Mouse (Mus musculus): ENCODE results near the gene Gm10563.
"Not testable (repeated sequence)": the region's sequence is repeated elsewhere in the genome, so short reads cannot be mapped to it uniquely, and the experiment has no call there.

The Gm10563 gene

DNA sequence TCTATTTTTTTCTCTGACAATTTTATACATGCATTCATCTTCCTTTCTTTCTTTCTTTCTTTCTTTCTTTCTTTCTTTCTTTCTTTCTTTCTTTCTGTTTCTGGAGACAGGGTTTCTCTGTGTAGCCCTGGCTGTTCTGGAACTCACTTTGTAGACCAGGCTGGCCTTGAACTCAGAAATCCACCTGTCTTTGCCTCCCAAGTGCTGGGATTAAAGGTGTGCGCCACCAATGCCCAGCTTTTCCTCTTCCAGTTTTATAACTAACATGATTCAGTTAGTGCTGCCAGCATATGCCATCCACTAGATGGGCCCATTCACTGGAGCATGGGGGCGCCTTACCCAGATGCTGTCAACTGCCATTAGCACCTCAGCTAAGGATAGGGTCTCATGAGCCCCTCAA is at the start of gene Gm10563:
Gene Gm10563 (minus strand): TSS at position 101 of the 400 bp plus-strand sequence.
- DNase-seq (ENCODE audit: extremely low read depth, low read depth), result not testable (repeated sequence)

DNA sequence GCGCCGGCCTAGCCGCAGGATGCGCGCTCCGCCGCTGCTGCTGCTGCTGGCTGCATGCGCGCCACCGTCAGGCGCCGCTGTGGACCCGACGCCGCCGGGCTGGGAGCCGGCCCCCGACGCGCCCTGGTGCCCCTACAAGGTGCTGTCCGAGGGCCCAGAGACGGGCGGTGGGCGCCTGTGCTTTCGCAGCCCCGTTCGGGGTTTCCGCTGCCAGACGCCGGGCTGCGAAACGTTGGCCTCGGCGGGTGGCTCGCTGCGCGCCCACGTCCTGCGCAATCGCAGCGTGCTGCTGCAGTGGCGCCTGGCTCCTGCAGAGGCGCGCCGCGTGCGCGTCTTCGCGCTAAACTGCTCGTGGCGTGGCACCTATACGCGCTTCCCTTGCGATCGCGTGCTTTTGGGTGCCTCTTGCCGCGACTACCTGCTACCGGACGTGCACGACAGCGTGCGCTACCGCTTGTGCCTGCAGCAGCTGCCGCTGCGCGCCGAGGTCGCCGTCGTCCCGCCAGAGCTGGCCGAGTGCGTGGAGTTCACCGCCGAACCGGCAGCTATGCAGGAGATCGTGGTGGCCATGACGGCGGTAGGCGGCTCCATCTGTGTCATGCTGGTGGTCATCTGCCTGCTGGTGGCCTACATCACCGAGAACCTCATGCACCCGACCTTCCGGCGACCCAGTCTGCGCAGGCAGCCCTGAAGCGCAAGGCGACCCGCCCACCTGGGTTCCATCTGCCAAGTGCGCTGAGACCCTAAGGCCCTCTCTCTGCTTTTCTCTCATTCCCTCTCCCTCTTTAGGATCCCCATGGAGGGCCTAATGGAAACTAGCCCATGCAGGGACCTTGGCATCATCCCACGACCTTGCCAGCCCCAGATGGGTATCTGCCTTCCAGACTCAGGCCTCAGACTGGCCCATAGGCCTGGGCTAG is 49.5 kb upstream of the Gm10563 start:
- no peak for DNase-seq (ENCODE audit: extremely low read depth, low read depth)

DNA sequence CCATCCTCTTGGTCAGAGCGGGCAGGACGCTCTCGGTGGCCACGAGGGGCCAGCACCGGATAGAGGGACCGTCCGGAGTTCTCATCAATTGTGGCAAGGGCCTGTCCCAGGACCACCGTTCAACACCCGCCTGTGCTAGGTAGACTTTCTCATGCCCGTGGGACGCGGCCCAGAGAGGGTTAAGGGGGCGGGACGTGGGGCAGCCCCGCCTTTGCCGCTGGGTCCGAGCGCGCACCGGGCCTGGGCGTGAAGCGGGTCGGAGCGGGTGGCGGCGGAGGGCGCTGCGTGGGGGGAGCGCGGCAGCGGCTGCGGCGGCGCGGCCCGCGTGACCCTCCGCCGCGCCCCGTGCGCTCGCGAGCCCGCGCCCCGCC is 48.9 kb upstream of the Gm10563 start, which contains the start of gene Fndc10:
Gene Fndc10 (plus strand): TSS at position 232 of the 371 bp plus-strand sequence.
- DNase-seq (ENCODE audit: extremely low read depth, low read depth), result no peak

DNA sequence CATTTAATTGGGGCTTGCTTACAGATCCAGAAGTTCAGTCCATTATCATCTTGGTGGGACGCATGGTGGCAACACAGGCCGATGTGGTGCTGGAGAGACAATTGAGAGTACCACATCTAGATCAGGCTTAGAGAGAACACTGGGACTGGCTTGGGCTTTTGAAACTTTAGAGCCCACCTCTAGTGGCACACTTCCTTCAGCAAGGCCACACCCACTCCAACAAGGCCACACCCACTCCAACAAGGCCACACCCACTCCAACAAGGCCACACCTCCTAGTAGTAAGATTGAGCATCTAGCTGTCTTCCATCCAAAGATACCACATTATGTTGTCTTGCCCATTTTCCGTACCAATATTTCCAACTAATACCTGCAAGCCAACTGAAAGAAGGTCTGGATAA is 47.2 kb upstream of the Gm10563 start:
- no peak for DNase-seq (ENCODE audit: extremely low read depth, low read depth)

DNA sequence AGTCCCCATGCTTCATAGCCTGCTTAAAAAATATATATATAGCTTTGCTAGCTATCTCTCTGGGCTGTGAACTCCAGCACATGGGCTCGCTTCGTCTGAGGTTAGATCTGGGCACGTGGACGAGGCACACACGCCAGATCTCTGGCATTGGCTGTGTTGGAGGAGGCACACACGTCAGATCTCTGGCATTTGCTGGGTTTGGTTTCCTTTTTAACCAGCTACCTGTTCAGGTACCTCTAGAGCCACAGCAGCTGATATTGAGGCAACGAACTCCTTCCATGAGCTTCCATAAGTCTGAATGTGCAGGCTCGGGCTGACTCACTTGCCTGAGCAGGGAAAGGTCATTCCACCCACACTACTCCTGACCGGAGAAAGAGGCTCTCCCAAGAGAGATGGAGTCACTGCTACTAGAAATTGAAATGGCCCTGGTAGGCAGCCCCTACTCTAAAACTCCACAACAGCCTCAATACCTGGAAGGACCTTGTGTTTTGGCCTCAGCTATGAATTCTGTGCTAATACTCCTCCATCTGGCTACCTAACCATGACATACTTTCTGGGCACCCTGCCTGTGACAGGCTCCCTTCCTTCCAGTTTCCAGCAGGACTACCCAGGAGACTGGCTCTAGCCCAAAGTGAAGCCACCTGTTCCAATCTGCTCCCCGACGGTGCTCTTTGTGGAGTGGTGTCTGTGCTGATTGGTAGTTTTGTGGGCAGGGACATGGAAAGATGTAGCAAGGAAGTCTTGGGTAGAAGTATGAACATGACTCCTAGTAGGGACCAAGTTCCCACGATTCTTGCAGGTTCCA is 45.6 kb upstream of the Gm10563 start:
- DNase-seq (ENCODE audit: extremely low read depth, low read depth), result no peak

DNA sequence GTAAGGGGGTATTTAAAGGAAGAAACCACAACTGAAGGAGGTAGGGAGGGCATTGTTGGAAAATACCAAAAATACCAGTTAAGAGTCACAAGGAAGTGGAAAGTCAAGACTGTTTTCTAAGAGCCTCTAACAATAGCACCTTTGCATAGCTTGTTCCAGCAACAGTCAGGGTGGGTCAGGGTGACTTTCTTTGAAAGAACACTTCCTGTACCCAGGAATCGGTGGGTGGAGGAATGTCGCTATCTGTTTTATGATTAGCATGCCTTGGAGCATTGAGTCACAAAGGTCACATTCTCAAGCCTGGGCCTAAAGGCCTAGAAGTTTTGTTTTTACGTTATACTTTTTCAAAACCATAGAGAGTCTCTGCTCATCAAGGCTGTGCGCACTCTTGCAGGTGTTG is 42.6 kb upstream of the Gm10563 start:
- DNase-seq (ENCODE audit: extremely low read depth, low read depth), result not testable (repeated sequence)

DNA sequence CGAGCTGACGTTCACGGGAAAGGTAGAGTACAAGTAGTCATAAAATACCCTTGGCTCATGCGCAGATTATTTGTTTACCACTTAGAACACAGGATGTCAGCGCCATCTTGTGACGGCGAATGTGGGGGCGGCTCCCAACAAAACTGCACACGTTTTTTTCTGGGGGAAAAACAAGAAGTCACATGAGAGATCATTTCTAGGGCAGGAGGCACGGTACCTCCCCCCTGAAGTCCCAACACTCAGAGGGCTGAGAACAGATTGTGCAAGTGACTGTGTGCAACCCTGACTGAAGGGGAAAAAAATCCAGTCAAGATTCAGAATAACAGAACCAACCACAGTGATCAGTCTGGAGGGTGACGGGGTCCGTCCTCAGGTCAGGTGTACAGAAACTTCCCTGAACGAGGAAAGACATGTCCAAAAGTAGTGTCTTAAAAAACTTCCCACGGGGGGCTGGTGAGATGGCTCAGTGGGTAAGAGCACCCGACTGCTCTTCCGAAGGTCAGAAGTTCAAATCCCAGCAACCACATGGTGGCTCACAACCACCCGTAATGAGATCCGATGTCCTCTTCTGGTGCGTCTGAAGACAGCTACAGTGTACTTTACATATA is 38.6 kb upstream of the Gm10563 start:
- DNase-seq (ENCODE audit: extremely low read depth, low read depth), result peak; percentile 73

DNA sequence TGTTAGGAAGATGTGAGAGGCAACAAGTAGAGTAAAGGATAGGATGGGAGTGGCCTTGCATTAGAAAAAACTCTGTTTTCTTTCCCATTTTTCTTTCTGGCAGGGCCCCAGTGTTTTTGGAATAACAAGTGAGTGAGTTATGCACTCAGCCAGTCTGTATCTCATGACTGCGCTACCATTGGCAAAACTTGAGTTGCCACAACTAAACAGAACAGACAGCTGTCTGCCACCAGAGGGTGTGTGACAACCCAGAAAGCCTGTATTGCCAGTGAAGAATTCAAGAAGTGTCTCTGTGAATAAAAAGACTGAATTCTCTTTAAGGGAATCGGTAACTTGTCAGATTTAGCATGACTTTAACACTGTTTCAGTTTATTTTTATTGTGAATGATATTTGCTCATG is 30.8 kb upstream of the Gm10563 start:
- DNase-seq (ENCODE audit: extremely low read depth, low read depth), result no peak

DNA sequence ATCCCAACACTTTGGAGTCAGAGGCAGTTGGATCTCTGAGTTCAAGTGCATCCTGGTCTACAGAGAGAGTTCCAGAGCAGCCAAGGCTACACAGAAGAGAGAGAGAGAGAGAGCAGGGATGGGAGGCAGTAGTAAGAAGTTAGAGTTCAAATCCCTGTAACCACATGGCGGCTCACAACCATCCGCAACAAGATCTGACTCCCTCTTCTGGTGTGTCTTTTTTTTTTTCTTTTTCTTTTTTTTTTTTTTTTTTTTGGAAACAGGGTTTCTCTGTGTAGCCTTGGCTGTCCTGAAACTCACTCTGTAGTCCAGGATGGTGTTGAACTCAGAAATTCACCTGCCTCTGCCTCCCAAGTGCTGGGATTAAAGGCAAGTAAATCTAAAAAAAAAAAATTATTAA is 26.9 kb upstream of the Gm10563 start:
- no peak for DNase-seq (ENCODE audit: extremely low read depth, low read depth)

DNA sequence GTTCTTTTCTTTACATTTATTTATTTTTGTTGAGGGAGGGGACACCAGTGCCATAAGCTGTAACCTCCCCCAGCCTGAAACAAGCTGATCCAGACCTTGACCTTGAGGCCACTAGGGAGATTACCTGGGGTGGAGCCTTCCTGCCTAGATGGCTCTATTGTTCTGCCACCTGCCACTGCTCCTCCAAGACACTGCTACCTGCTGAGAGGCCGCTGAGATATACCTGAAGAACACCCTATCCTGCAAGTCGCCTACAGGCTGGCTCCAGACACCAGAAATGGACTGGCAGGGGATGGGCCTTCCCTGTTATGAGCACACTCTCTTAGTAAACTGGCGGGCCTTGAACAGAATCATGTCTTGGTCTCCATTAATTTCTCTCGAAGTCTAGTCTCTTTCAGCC is 25.0 kb upstream of the Gm10563 start:
- not testable (repeated sequence) for DNase-seq (ENCODE audit: extremely low read depth, low read depth)

DNA sequence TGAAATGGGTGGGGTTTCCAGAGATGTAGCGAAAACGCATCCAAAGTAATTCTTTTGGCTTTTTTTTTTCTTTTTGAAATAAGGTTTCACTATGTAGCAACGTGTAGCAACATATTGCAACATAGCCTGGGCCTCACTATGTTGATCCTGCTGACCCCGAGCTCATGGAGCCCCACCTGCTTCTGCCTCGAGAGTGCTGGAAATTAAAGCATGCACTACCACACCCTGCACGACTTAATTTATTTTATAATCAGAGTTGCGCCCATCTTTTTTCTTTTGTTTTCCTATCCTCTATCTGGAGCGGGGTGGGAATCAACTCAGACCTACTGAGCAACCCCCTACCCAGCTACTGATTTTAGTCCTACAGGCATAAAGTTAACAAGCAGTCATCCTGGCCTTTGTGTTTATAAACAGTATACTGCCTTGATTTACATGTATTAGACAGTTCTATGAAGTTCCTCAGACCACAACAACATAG is 24.4 kb upstream of the Gm10563 start:
- no peak for DNase-seq (ENCODE audit: extremely low read depth, low read depth)

DNA sequence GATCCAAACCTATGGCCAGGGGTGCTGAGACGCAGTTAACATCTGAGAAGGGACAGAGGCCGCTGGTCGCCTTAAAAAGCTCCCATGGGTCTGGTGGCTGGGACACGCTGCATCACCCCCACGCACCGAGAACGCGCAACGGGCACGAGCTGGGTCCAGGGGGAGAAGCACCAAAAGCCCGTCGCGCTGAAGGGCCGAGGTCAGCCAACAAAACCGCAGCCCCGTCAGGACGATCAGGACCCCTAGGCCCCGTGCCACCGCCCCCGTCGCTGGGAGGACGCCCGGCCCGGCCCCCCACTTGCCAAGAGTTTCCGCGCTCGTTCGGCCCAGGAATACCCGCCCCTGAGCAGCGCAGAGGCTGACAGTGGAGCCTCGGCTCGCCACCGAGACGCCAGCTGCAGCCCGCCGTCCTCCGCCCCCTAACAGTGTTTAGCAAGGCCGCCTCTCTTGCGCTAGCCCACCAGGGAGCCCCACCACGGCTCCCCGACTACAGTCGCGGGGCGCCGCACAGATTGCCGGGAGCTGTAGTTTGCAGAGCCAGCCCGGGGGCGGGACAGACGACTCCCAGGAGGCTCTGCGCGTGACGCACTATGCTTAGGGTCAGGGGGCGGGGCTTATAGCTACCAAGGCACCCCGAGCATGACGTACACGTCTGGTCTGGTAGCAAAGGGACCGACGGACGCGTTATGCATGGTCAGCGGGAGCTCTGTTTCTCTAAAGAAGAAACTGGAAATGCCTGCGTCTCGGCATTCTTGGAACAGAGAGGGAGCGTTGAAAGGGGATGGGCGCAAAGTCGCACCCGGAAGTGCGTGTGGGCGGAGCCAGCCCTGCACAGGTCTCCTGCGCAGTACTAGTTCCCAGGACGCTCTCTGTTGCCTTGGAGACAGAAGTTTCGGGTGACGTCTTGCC is 23.7 kb upstream of the Gm10563 start, which contains the start of gene Mib2:
Gene Mib2 (minus strand): TSS at position 510 of the 909 bp plus-strand sequence.
- peak; percentile 84 for DNase-seq (ENCODE audit: extremely low read depth, low read depth)

DNA sequence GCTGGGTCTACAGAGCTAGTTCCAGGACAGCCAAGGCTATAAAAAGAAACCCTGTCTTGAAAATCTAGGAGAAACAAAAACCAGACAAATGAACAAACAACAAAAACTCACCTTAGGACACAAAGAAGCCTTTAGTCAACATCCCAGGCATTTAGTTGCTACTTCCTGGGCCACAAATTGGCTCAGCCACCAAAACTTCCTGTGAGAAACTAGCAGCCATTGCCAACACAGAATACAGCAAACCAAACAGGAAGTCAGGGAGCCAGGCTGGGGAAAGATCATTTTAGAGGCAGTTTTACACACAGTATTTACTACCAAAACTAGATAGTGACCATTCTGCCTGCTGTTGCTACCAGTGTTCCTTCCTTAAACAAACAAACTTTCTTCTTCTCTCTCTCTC is 21.7 kb upstream of the Gm10563 start:
- no peak for DNase-seq (ENCODE audit: extremely low read depth, low read depth)

DNA sequence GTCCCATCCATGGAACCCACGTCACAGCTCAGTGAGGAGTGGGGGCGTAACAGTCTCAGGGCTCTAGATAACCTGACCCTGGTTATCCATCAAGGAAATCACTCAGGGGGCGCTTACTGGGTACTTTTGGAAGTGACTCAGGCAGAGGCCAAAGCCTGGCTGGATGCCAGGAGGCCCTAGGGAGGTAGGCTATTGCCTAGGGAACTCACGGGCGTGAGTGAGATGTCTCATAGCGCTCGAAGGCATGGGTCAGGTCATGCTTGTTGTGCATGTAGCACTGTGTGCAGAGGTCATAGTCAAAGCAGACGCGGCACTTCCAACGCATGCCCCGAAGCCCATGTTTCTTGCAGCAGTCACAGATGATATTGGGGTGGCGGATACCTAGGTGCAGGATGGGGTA is 15.4 kb upstream of the Gm10563 start:
- DNase-seq (ENCODE audit: extremely low read depth, low read depth), result no peak

DNA sequence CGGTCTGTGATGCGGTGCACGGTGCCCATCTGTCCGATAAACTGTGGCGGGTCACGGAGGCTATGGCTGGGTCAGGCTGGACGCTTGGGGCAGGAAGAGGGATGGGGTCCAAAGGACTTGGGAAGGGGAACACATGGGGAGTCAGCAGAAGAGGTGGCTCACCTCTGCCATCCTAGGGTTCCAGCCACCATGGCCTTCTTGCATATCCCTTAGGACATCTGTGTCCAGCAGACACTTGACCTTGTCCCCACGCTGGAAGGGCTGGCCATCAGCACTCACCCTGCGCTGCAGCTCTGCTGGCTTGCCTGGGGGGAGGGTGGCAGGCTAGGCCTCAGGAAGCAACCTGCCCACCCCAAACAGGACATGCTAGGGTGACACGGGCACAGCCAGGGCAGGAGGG is 13.8 kb upstream of the Gm10563 start:
- no peak for DNase-seq (ENCODE audit: extremely low read depth, low read depth)

DNA sequence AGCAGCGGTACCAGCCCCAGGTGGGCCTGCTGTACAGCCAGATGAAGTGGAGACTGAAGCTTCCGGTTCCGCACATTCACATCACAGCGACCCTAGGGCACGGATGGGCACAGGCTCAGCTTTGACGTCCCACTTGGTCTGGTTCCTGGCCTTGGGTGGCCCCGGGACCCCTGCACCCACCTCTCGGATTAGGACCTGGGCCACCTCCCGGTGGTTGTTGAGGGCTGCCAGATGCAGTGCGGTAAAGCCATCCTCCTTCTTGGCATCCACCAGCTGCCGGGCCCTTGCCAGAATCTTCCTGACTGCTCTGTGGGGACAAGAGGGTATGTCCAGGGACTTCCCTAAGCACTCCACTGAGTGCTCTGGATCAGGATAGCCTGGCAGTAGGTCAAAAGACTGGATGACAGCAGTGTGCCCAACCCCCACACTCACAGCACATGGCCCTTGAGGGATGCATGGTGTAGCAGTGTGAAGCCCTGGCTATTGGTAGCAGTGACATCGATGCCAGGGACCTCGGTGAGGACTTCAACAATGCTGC is 11.1 kb upstream of the Gm10563 start:
- DNase-seq (ENCODE audit: extremely low read depth, low read depth), result no peak

DNA sequence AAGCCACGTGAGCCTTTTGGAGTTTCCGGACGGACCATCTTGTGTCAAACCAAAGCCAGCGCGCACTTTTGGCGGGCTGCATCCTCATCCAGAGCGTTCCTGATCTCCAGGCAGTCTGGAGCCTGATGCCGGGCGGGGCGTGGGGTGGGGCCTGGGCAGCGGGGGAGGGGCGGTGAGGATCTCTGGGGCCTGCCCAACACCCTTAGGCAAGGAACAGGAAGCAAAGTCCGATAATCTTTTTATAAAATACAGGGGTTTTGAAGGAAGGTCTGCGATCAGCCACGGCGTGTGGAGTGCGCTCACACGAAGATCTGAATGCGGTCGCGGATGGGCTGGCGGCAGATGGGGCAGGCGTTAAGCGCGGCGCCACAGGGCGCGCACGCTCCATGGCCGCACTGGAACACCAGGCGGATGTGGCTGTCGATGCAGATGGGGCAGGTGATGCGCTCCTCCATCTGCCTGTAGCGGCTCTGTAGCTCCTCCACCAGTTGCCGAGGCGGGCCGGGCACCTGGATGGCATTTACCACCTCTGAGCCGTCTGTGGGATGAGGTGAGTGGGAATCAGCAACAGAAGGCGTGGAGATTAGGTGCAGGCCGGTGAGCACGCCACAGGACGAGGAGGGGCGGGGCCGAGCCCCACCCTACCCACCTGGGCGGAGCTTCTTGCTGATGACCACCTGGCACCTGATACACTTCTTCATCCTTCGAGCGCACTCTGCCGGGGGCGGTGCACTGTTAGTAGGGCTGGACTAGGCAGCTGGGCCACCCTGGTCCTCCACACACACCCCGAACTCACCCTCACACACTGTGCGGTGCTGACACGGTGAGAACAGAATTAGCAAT is 9.5 kb upstream of the Gm10563 start:
- no peak for DNase-seq (ENCODE audit: extremely low read depth, low read depth)

DNA sequence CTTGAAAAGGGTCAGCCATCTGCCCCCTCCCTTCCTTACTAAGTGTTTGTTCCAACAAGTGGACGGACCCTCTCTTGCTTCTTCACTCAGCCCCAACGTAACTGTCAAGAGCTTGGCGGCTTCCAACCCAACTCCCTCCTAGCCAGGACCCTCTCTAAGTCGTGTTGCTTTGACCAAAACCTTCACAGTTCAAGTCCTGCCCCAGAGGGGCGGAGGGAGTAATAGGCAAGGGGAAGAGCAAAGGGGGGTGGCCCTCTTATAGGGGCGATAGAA is 8.9 kb upstream of the Gm10563 start:
- DNase-seq (ENCODE audit: extremely low read depth, low read depth), result no peak

DNA sequence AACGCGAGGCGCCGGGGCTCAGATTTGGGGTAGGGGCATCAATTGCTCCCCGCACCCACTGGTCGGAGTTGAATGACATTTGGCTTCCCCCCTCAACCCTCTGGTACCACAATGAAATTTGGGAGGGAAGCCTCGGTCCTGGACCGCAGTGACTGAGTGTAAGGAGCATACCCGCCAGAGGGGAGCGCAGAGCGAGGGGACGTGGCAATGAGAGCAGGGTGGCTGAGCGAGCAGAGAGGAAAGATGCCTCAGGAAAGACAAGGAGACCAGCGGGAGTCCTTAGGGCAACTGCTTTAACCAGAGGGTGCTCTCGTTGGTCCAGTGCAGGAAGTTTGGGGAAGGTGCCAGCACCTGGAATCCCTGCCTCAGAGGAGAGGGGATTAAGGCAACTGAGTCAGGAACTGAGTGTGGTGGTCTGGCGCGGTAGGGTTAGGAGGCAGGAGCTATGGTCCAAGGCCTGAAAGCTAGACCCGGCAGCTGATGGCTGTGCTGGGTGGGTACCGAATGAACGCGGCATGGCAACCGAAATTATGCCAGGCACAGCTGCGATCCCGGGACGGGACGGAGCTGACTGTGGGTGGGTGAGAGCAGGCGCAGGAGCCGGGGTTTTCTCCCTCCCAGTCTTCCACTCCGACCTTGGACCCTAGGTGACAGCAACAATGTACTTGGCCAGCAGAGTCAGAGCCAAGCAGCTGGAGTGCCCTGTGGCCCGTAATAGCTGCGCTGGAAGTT is 8.4 kb upstream of the Gm10563 start:
- DNase-seq (ENCODE audit: extremely low read depth, low read depth), result no peak

Data from MEL-GATA-1-ER (cell line).